In genomic region chr19:8819596-8820423, GRCm38 (mm10) we compare ENCODE assay signal across 8 mouse cellular contexts. TPM values are rescaled to one million over a fixed set of nuclear protein-coding genes. Genes with fewer than 3 reads are reported as not detected.
DNase-seq lines count a peak whose midpoint lies in the region; ATAC-seq lines count a peak whose summit lies in the region.

Hnrnpul2 (plus strand) TSS chr19:8820010.

- H3K4me1 ChIP-seq in hindbrain, embryonic 13.5 days (replicated peaks) = peaks cover 58% of the 10 kb centered on the region

- peak within 1 kb of the TSS; percentile 99 for H3K27ac ChIP-seq in hindbrain, embryonic 13.5 days

- peak; percentile 100 for DNase-seq in NIH3T3 (ENCODE audit: low read depth)
- peak; percentile 99 for DNase-seq in cerebellum, postnatal 14 days
- DNase-seq in frontal cortex, postnatal 14 days (ENCODE audit: low spot score in 2 of 2) = peak; percentile 97 to 98
- peak; percentile 92 to 96 for DNase-seq in layer of hippocampus, postnatal 25 days (ENCODE audit: extremely low spot score in 1 of 2, low spot score in 1 of 2)
- peak; percentile 99 for DNase-seq in lung, postnatal 25 days (ENCODE audit: low spot score)
- DNase-seq in retina, embryonic 14.5 days (ENCODE audit: low spot score) = peak; percentile 98
- DNase-seq in thymus, postnatal 4 days = peak; percentile 96

- peak within 1 kb of the TSS; percentile 99 for H3K4me3 ChIP-seq in hindbrain, embryonic 13.5 days

- no peaks in the 10 kb centered on the region for H3K9me3 ChIP-seq in hindbrain, embryonic 13.5 days

- H3K27me3 ChIP-seq in hindbrain, embryonic 13.5 days = no peaks in the 10 kb centered on the region

- H3K9ac ChIP-seq in hindbrain, embryonic 13.5 days = peak within 1 kb of the TSS; percentile 99

- peaks cover 29% of the 10 kb centered on the region for H3K36me3 ChIP-seq in hindbrain, embryonic 13.5 days

- ATAC-seq in hindbrain, embryonic 13.5 days (ENCODE audit: low FRiP score) = peak; percentile 97

- peak within 1 kb of the TSS; percentile 96 for H3K4me2 ChIP-seq in hindbrain, embryonic 13.5 days

- under 1% methylated on average over 81 of the region's 83 CpGs for WGBS in hindbrain, embryonic 13.5 days

RNA-seq across cellular contexts. Expression of gene Hnrnpul2, which starts in this region (rescaled TPM):
- polyA plus RNA-seq in hindbrain, embryonic 13.5 days (2015; fragmentation: Nextera tagmentation; extraction: Ambion mirVana) = 5.8 and 6.3 TPM in 2 replicates
- 100 to 1,000 TPM; 109 to 120 TPM for total RNA-seq in layer of hippocampus, postnatal 25 days (2021)

Comparison
In these comparisons a context has a peak if more than half of its experiments do, and no peak if none do; other contexts are left out.
1. Peak in every context shown above with its lines: DNase-seq, ATAC-seq, H3K4me3 ChIP-seq and H3K27ac ChIP-seq.